Mouse (Mus musculus): ENCODE results near the gene Meig1.
"Not testable (repeated sequence)": the region's sequence is repeated elsewhere in the genome, so short reads cannot be mapped to it uniquely, and the experiment has no call there.

Meig1 gene

DNA sequence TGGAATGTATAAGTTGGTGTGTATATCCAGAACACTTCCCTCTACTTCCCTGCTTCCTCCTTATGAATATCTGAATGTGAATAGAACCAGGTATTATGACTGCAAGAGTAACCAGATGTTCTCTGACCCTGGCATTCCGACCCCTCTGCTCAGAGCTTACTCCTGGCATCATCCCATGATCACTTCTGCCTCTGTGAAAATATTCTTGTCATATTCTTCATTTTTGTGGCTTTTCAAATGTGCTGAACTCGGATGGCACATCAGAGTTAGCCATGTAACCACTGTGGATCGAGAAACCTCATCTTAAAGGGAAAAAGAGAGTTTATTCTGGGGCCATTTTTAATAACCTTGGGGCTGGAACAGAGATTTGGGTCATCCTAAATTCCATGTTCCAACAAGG is at the start of gene Meig1:
Meig1 (minus strand) TSS at position 101 of the 400 bp plus-strand sequence.
- DNase-seq (ENCODE audit: low spot score) = no peak

GRCm38 (mm10) chr2:3456590-3456989 is 34.1 kb upstream of the Meig1 start:
- DNase-seq (ENCODE audit: low spot score) = no peak

- DNase-seq (ENCODE audit: low spot score) = no peak
Measured at GRCm38 (mm10) chr2:3453096-3453495, 30.6 kb upstream of the Meig1 start.

- no peak for DNase-seq (ENCODE audit: low spot score)
Measured at GRCm38 (mm10) chr2:3449431-3449830, 27.0 kb upstream of the Meig1 start.

DNA sequence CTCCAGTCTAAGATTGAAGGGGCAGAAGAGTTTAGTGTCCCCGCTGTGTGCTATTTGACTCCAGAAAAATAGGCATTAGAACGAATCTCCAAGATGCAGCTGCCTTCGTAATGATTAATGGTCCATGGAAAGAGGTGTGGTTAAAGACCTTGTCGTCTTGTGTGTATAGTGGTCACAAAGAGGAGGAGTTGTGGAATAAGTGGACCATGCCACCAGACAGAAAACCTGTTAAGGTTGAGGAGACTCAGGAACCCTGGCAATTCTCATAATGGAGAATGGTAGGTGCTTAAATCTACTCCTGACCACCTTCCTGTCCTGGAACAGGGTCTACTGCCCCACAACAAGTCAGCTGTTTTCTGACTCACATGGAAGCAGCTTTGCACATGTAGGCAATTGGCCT is 23.5 kb upstream of the Meig1 start:
- no peak for DNase-seq (ENCODE audit: low spot score)

- no peak for DNase-seq (ENCODE audit: low spot score)
Measured at GRCm38 (mm10) chr2:3444206-3444605, 21.8 kb upstream of the Meig1 start.

DNA sequence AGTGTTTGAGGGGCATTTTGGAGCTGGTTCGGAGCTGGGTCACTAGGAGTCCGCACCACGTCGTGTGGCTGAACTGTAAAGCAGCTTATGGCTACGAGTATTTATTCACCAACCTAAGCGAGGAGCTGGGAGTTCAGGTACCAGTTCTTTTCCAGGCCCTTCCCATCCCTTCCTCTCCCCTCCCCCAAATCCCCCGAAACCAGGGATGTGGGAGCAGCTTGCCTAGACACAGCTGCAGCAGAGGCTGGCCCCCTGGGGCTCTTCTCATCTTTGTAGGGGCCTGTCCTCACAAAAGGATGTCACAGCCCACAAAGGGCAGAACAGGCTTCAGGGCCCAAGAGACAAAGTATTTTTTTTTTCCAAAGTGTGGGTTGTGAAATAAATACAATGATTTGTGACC is 15.5 kb upstream of the Meig1 start:
- no peak for DNase-seq (ENCODE audit: low spot score)

DNA sequence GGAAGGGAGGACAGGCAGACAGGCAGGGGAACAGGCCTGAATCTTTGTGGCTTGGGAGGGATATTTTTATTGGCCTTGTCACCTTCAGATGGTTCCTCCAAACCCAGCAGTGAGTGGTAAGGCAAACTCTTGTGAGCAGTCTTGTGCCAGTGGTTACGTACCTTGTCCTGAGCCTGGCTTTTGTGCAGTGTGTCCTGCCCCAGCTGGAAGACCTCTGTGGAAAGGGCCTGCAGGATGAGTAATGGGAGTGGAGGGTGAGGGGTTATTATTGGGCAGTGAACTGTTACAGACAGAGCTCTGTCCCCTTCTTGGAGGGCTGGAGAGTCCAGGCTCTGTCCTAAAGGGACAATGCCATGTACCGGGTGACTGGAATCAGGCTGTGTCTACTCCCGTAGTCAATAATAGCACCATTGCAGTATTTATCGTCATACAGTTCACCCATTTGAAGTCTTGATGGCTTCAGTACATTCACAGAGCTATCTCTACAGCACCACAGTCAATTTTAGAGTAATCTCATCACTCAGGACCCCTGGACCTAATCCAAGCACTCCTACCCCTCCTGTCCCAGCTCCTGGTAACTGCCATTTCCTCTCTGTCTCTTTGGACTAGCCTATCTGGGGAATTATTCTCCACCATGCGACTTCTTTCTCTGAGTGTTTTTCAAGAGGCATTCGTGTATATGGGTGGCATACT is 13.1 kb upstream of the Meig1 start:
- no peak for DNase-seq (ENCODE audit: low spot score)

DNA sequence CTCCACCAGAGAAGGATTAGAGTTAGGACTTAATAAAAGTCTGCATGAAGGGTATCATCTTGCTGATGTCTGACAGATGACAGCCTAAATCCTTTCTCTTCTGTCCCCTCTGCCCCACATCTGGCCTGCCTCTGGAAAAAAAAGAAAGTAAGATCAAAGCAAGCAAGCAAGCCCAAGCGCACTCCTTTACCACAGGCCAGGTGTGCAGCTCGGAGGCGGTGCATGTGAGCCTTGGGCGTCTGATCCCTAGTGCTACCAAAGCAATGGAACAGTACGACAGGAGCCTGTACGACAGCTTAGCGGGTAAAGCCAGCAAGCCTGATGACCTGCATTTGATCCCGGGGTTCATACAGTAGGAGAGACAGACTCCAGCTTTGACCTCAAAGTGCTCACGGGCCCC is 8.5 kb upstream of the Meig1 start:
- no peak for DNase-seq (ENCODE audit: low spot score)

DNA sequence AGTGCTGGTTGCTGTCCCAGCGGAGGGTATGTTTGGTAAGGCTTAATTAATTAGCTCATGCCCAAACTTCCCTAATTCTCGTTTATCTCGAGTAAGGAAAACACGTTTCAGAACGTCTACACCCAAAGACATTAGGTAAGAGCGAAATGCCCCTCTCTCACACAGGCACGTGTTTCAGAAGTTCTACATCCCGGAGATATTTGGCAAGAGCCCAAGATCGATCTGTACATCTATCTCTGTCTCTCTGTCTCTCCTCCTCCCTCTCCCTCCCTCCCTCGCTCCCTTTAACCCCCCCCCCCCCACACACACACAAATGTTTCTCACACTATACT is 2.1 kb upstream of the Meig1 start:
- DNase-seq (ENCODE audit: low spot score) = no peak

DNA sequence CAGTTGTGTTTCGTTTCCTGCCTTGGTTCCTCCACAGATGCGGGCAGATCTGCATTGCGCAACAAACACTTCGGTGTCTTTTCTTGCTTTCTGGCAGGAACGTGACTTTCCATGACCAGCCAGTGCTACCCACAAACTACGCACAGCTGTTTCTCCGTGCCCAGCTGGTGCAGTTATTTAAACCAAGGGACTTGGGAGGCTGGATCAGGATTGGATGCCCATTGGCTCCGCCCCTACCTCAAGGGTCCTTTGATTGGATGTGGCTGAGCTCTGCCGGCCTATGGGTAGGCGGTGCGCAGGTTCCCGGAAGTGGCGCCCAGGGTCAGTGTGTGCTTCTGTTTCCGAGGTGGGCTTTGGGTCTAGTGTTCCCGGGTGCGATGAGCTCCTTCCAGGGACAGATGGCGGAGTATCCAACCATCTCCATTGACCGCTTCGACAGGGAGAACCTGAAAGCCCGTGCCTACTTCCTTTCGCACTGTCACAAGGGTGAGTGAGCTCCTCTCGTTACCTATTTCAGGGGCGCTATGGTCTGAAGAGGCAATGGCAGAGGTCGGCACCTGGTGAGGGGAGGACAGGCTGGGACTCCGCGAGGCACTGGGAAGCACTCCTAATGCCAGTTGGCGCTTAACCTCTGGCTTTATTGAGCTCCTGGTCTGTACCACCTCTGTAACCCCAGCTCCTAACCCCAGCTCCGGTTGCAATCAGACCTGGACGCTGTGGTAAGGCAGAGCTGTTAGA is 1.6 kb upstream of the Meig1 start, which contains the start of gene Dclre1c:
Dclre1c (plus strand) TSS at position 291 of the 738 bp plus-strand sequence.
- DNase-seq (ENCODE audit: low spot score) = peak; percentile 91

GRCm38 (mm10) chr2:3420157-3420556 is 2.3 kb downstream of the Meig1 start:
- peak; percentile 76 for DNase-seq (ENCODE audit: low spot score)

DNA sequence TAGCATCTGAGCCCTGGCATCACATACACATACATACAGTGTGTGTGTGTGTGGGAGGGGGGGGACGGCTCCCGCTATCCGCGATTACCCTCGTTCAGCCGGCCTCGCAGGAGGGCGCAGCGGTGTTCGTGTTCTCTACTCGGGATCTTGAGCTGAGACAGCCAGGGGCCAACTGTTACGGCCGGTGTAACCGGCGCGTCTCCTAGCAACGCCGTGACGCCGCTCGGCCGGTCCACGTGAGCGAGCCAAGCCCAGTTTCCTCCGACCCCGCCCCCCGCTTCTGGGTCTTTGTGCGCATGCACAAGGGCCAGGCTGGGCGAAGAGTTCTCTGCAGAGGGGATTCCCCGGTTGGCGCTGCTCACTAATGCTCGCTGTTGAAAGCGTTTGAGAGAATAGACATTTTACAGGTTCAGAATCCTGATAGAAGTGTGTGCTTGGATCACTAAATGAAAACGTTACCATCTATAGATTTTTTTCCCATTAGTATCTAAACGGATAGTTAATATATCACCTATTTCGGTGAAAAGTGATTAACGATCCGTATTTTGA is 3.5 kb downstream of the Meig1 start:
- DNase-seq (ENCODE audit: low spot score) = peak; percentile 92

DNA sequence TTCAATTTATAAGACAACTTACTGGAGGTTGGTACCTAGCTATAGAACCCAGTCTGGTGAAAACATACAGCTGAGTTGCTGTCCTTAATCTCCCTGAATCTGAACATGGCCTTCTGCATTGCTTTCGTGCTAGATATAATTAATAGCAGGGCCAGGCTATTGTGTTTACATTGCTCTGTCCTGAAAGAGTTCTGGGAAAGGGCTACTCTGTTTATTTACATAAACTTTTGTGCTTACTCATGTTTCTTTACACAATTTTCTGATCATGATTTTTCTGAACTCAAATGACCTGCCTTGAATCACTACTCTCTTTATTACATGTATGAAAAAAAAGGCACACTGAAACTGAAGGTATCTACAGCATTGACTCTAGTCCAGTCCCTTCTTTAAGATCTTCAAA is 6.8 kb downstream of the Meig1 start:
- no peak for DNase-seq (ENCODE audit: low spot score)

- DNase-seq (ENCODE audit: low spot score) = peak; percentile 38
Measured at GRCm38 (mm10) chr2:3414241-3414640, 8.2 kb downstream of the Meig1 start.

DNA sequence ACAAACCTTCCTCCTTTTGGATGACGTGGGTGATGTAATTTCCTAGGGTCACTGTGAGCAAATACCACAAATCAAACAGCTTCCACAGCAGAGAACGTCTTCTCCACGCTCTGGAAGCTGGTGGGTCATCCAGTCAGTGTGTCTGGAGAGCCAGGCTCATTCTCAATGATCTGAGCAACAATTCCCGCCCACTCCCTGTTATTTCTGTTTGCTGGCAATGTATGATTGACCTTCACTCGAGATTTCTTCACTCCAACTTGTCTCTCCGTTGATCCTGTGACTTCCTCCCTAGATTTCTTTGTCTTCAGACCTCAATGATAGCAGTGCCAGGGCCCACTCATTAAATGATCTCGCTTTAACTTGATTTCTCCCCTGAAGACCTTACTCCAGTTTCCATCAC is 14.7 kb downstream of the Meig1 start:
- DNase-seq (ENCODE audit: low spot score) = no peak

DNA sequence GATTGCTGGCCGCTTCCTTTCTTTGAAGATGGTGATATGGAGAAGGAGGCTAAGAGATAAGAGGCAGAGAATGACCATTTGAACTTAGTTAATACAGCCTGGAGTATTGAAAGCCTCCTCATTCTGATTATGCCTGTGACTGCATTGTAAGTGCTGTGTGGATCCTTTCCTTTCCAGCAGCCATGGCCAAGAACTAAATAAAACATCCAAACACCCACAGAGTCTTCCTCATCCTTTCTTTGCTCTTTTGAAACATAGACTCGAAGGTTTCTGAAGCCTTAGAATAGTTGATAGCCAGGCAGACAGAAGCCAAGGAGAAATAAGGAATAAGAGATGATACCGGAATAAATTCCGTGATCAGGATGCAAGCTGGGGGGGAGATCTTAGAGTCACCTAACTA is 16.5 kb downstream of the Meig1 start:
- DNase-seq (ENCODE audit: low spot score) = no peak

DNA sequence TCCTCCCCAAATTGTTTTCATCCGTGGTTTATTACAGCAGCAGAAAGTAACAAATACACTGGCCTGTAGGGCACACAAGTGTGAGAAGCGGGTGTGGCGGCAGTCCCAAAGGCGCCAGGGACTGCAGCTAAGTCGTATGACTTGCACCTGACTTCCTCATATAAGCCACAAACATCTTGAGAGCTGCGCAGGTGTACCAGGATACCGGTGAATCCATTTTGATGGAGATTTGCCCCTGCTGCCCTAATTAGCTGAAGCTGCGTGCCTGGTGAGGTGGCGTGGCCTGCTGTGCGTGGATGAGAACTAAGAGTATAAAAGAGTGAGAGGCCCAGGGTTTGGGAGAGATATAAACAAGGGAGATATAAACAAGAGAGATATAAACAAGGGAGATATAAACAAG is 25.3 kb downstream of the Meig1 start, which contains the start of gene Olah:
Olah (minus strand) TSS at position 101 of the 400 bp plus-strand sequence.
- not testable (repeated sequence) for DNase-seq (ENCODE audit: low spot score)

DNA sequence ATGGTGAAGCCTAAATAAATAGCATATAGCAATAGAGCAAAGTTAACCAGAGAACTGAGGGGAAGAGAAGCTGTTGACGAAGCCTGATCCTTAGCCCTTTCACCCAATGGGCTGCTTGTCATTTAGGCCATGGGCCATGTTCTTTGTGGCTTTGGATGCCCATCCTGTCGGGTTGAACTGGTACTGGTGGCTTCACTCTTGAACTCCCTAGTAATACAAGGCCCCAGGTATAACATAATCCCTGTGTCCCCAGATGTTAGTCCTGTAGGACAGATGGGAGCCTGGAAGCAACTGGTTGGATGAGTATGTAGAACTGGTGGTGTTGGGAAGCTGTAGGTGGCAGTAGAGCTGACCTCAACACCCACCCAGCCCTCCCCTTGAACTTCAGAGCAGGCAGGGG is 30.5 kb downstream of the Meig1 start:
- no peak for DNase-seq (ENCODE audit: low spot score)

GRCm38 (mm10) chr2:3387105-3387860 is 35.2 kb downstream of the Meig1 start:
- no peak for DNase-seq (ENCODE audit: low spot score)

- DNase-seq (ENCODE audit: low spot score) = no peak
Measured at GRCm38 (mm10) chr2:3365127-3365526, 57.3 kb downstream of the Meig1 start.

GRCm38 (mm10) chr2:3361067-3361466 is 61.4 kb downstream of the Meig1 start:
- no peak for DNase-seq (ENCODE audit: low spot score)

Measured in testis, postnatal 14 days (tissue).